Mouse (Mus musculus) heart, postnatal 0 days (tissue): ENCODE measurements around the gene Timm50. TPM values are rescaled to one million over a fixed set of nuclear protein-coding genes. Genes with fewer than 3 reads are reported as not detected.

Experiments used
- ATAC-seq: fragments of 200-750 bp; cut with Nextera tagmentation; 2 replicates; pipeline ENCODE4 v1.8.0; 2017; ENCODE audit warnings: low read depth, moderate number of reproducible peaks, moderate library complexity; ENCODE audit not compliant: insufficient read depth
- DNase-seq: peaks from one replicate; pipeline ENCODE4 v3.0.0-alpha.2; 2016; ENCODE audit warnings: low spot score
- H3K27ac ChIP-seq: fragments of 300-500 bp; sonication (generic); 2 replicates; pipeline ENCODE4 v1.5.1; 2014; ENCODE audit warnings: low read depth, mild to moderate bottlenecking
- H3K27me3 ChIP-seq: fragments of 300-500 bp; sonication (generic); 2 replicates; pipeline ENCODE4 v1.6.1; 2014; ENCODE audit warnings: low read length, mixed read lengths; ENCODE audit not compliant: control insufficient read depth, insufficient read depth
- H3K36me3 ChIP-seq: fragments of 300-500 bp; sonication (generic); replicated peaks from 2 replicates; pipeline ENCODE4 v1.6.1; 2014; ENCODE audit warnings: low read length, mixed read lengths; ENCODE audit not compliant: control insufficient read depth, insufficient read depth
- H3K4me1 ChIP-seq: fragments of 300-500 bp; sonication (generic); 2 replicates; pipeline ENCODE4 v1.6.1; 2014; ENCODE audit warnings: antibody characterized with exemption; ENCODE audit not compliant: control insufficient read depth, insufficient read depth
- H3K4me2 ChIP-seq: fragments of 300-500 bp; sonication (generic); 2 replicates; pipeline ENCODE4 v1.6.1; 2014; ENCODE audit warnings: low read depth, mild to moderate bottlenecking, low read length, moderate library complexity
- H3K4me3 ChIP-seq: fragments of 300-500 bp; sonication (generic); 2 replicates; pipeline ENCODE4 v1.5.1; 2014; ENCODE audit warnings: low read depth, low read length
- H3K9ac ChIP-seq: fragments of 300-500 bp; sonication (generic); replicated peaks from 2 replicates; pipeline ENCODE4 v1.6.1; 2014; ENCODE audit warnings: low read depth, low read length, mixed read lengths
- H3K9me3 ChIP-seq: fragments of 300-500 bp; sonication (generic); replicated peaks from 2 replicates; pipeline ENCODE4 v1.6.1; 2016; ENCODE audit warnings: low read length; ENCODE audit not compliant: control insufficient read depth
- CTCF ChIP-seq: IDR thresholded peaks from 2 replicates; pipeline ENCODE4 v1.5.1; 2016; ENCODE audit warnings: antibody characterized with exemption, control low read depth, low read depth
- EP300 ChIP-seq: IDR thresholded peaks from 2 replicates; pipeline ENCODE4 v1.6.1; 2016; ENCODE audit warnings: antibody characterized with exemption, low read depth
- WGBS: fragments of 180-500 bp; shearing (Covaris S2); extraction: QIAGEN DNeasy Blood & Tissue Kit; methylation state at CpG from one replicate; pipeline ENCODE4 v1.1.7; 2014; 5-methylcytosine and 5-hydroxymethylcytosine counted together
- polyA plus RNA-seq: library from polyadenylated mRNA; unstranded; fragments of >200 nt; fragmentation: Nextera tagmentation; extraction: Ambion mirVana; gene quantifications from 2 replicates; pipeline ENCODE4 v1.2.1, GENCODE M21; 2015
- total RNA-seq: library from RNA; depleted of rRNA; stranded (reverse); fragments of >200 nt; gene quantifications from 2 replicates; pipeline ENCODE4 v1.2.3, GENCODE M21; 2014; ENCODE audit warnings: low replicate concordance

The Timm50 gene
- total and polyA plus RNA-seq, 2 experiments from 2014 or later: 60.6 to 90.1 TPM

DNA sequence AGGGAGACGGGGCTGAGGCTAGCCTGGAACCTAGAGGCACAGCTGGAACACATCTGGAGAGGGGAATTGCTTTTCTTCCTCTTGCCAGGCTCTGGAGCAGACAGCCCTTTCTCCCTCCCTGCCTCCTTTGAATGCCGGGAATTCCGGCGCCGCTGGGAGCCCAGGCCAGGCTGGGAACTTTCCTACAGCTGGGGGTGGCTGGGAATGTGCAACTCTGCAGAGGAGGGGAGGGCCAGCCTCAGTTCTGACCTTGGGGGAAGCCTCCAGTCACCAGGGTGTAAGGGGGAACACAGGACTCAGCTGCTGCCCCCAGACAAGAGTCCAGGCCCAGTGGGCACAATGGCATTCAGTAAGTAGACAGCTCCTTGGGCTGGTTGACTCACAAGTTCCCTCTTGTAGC lies 45.1 kb upstream of the Timm50 start:
- DNase-seq: peak; percentile 73
- Histone ChIP-seq H3K36me3 (peaks cover 56% of the 10 kb centered on the region), H3K4me1 (peaks cover 15% of the 10 kb centered on the region), H3K27me3 (no peaks in the 10 kb centered on the region), H3K4me3 (no peak overlapping the region), H3K9me3 (no peaks in the 10 kb centered on the region), H3K4me2 (0 out of 2 replicates have a peak overlapping the region, but pooled peaks have one; percentile 0), H3K27ac (peak overlapping the region; percentile 82), H3K9ac (no peak overlapping the region)
- peak; percentile 76 for ATAC-seq
- no peak for TF ChIP-seq CTCF
- TF ChIP-seq EP300: no peak
- WGBS: 2% methylated on average over 5 of the region's 5 CpGs

DNA sequence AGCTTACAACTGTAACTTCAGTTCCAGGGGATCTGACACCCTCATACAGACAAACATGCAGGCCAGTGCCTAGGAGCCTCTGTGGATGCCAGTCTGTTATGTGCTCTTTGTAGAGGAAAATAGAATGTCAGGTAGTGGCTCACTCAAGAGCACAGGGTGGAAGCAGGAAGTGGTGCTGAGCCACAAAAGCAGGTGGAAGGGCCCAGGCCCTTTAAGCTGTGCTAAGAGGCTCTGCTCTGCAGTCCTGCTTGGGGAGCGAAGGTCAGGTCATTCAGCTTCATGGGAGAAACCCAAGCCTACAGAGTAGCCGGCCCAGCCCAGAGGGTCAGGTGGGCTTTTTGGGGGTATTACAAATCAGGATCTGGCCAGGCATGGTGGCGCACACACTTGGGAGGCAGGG lies 43.3 kb upstream of the Timm50 start:
- no peaks in the 10 kb centered on the region for H3K27me3 ChIP-seq
- H3K4me2 ChIP-seq: no peak overlapping the region
- no peak overlapping the region for H3K9ac ChIP-seq
- TF ChIP-seq CTCF: no peak
- TF ChIP-seq EP300: no peak
- H3K4me3 ChIP-seq: no peak overlapping the region
- peaks cover 46% of the 10 kb centered on the region for H3K36me3 ChIP-seq
- no peaks in the 10 kb centered on the region for H3K9me3 ChIP-seq
- 91% methylated on average over 3 of the region's 3 CpGs for WGBS
- no peak for ATAC-seq
- peaks cover 24% of the 10 kb centered on the region for H3K4me1 ChIP-seq
- no peak for DNase-seq
- H3K27ac ChIP-seq: peak overlapping the region; percentile 30; the same call in 1 of the 2 replicates

GRCm38 (mm10) chr7:28354596-28354995 lies 42.7 kb upstream of the Timm50 start:
- H3K4me3 ChIP-seq: no peak overlapping the region
- 89% methylated on average over 3 of the region's 3 CpGs for WGBS
- TF ChIP-seq CTCF (no peak), EP300 (no peak)
- H3K4me2 ChIP-seq: no peak overlapping the region
- ATAC-seq (no peak), DNase-seq (no peak)
- no peak overlapping the region for H3K9ac ChIP-seq
- H3K4me1 ChIP-seq: peaks cover 28% of the 10 kb centered on the region
- H3K9me3 ChIP-seq: no peaks in the 10 kb centered on the region
- peaks cover 40% of the 10 kb centered on the region for H3K36me3 ChIP-seq
- H3K27ac ChIP-seq: no peak overlapping the region
- no peaks in the 10 kb centered on the region for H3K27me3 ChIP-seq

DNA sequence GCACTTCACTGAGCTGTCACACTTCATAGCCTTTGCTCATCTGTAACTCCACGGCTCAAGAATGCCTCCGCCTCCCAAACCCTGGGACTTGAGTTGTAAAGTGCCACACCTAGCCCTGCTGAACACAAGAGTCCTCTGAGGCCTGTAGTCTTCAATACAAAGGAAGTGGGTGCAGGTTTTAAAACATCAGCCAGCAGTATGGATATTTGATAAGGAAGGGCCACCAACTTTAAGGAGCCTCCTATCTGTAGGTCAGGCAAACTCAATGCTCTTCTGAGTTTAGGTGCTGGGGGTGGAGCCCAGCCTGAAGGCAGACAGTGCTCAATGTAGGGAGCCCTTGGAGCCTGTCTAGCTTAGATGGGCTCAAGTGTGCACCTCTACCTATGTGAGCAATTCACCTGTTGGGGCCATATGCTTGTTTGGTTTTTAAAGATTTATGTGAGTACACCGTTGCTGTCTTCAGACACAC lies 42.3 kb upstream of the Timm50 start:
- no peak for DNase-seq
- Histone ChIP-seq H3K4me3 (no peak overlapping the region), H3K36me3 (peaks cover 35% of the 10 kb centered on the region), H3K4me2 (no peak overlapping the region), H3K4me1 (peaks cover 29% of the 10 kb centered on the region), H3K27me3 (no peaks in the 10 kb centered on the region), H3K27ac (no peak overlapping the region), H3K9ac (no peak overlapping the region), H3K9me3 (no peaks in the 10 kb centered on the region)
- no peak for TF ChIP-seq EP300
- no peak for TF ChIP-seq CTCF
- ATAC-seq: no peak
- WGBS: 88% methylated on average over 3 of the region's 3 CpGs

- ATAC-seq: no peak
- no peaks in the 10 kb centered on the region for H3K9me3 ChIP-seq
Measured at GRCm38 (mm10) chr7:28353267-28353666, 41.4 kb upstream of the Timm50 start.

GRCm38 (mm10) chr7:28351676-28352191 lies 39.9 kb upstream of the Timm50 start:
- Histone ChIP-seq H3K9ac (peak overlapping the region; percentile 97), H3K4me3 (peak overlapping the region; percentile 94), H3K4me1 (peaks cover 16% of the 10 kb centered on the region), H3K4me2 (peak overlapping the region; percentile 97), H3K27ac (peak overlapping the region; percentile 86; the same call in 1 of the 2 replicates), H3K9me3 (no peaks in the 10 kb centered on the region), H3K36me3 (peaks cover 30% of the 10 kb centered on the region), H3K27me3 (no peaks in the 10 kb centered on the region)
- WGBS: 41% methylated on average over 4 of the region's 4 CpGs
- ATAC-seq: no peak
- TF ChIP-seq CTCF: 0 out of 2 replicates have a peak, but pooled peaks have one; percentile 7
- TF ChIP-seq EP300: no peak
- DNase-seq: no peak

More at GRCm38 (mm10) chr7:28353267-28353666, 41.4 kb upstream of the Timm50 start:
- no peak overlapping the region for H3K4me2 ChIP-seq
- H3K36me3 ChIP-seq: peaks cover 30% of the 10 kb centered on the region
- peaks cover 29% of the 10 kb centered on the region for H3K4me1 ChIP-seq
- no peaks in the 10 kb centered on the region for H3K27me3 ChIP-seq
- WGBS: 91% methylated on average over 2 of the region's 2 CpGs
- TF ChIP-seq CTCF: 0 out of 2 replicates have a peak, but pooled peaks have one; percentile 10
- TF ChIP-seq EP300: no peak
- DNase-seq: no peak
- no peak overlapping the region for H3K27ac ChIP-seq
- H3K4me3 ChIP-seq: no peak overlapping the region
- H3K9ac ChIP-seq: no peak overlapping the region
